Mouse (Mus musculus) spleen, adult 2 months (tissue): ENCODE measurements around the gene Ostf1.

Experiments
- CTCF ChIP-seq: fragments of 200-500 bp; IDR thresholded peaks from 2 replicates; pipeline ENCODE4 v1.5.1; 2011; ENCODE audit warnings: mild to moderate bottlenecking, inconsistent platforms; ENCODE audit not compliant: insufficient read depth, insufficient read length, insufficient replicate concordance; ENCODE audit errors: extremely low read depth
- POLR2A ChIP-seq: fragments of 200-500 bp; IDR thresholded peaks from 2 replicates; pipeline ENCODE4 v1.6.1; 2011; ENCODE audit warnings: low read depth, low read length, inconsistent platforms

DNA sequence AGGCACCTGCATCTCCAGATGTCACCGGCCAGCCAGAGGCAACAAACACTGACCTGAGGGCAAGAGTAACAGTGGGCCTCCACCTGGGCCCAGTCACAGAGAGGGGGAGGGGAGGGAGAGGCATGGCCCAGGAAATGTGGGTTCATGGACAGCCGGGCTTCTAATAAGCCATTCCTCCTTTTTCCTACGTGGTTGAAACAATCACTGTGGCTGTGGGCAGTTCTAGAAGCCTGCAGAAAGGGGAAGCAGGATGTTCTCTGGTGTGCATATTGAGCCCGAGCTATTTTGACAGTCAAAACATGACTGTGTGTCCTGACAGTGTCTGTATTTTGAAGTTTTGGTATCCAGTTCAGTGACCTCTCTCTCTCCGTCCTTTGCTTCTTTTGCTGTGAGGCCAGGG lies 7.3 kb upstream of the Ostf1 start:
- TF ChIP-seq CTCF (no peak), POLR2A (no peak)
